Mouse (Mus musculus) erythroblast, embryonic 14.5 days (primary cell): ENCODE results near the gene Erc2.

Experiments
- GATA1 ChIP-seq: IDR thresholded peaks from 2 replicates; pipeline ENCODE4 v1.6.1; 2012; ENCODE audit warnings: low read length, inconsistent platforms, mixed read lengths
- TAL1 ChIP-seq: IDR thresholded peaks from 3 replicates; pipeline ENCODE4 v1.6.1; 2012; ENCODE audit warnings: low read length, inconsistent platforms, mixed read lengths

GRCm38 (mm10) chr14:27682368-27683052 lies 60.3 kb downstream of the Erc2 start:
- TF ChIP-seq TAL1 (no peak), GATA1 (no peak)
